Mouse (Mus musculus): ENCODE measurements at regions not wholly inside any gene's neighbourhood (a gene's known extent, or its start where the extent isn't known, plus 50 kb on each side); places are given as distances from the start of the nearest gene placed in this dataset.

DNA sequence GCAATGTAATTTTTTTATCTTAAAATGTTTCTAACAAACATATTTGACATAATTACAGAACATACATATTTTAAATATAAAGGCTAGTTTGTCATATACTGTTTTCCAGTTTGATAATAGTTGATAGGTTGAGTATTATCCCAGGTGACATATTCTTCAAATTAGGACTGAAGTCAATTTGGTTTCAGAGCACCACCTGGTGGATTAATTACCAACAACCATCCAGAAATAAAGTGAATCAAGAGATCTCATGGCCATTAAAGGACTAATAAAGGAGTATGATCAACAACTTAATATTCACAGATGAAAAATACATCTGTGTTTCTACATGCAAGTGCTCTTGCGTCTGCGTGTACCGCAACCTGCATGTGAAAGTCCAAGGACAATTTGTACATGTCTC lies 50.3 kb upstream of the Nmu start:
- intact Hi-C loops (cut with DNase I): loop anchor here (10.0 kb wide), 1 partner anchor 549 kb away; no protein-coding TSS in a partner anchor
- DNase-seq: no peak

DNA sequence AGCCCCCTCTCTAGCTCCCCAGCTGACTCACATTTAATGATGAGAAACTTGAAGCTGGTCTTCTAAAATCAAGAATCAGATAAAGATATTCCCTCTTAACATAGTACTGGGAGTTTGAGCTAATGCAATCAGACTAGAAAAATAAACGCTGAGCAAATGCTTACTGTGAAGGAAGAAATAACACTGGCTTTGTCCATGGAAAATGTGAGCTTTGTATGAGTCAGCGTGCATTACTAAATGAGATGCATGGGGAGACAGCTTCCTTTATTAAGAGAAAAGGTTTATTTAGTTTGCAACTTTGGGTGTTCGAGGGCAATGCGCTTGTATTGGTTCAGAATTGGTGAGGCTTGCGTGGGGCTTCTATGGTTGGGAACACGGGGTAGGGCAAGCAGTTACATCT lies 52.7 kb upstream of the Nmu start:
- no peak for DNase-seq
- intact Hi-C loops (cut with DNase I): loop anchor here (10.0 kb wide), 1 partner anchor 551 kb away; no protein-coding TSS in a partner anchor

DNA sequence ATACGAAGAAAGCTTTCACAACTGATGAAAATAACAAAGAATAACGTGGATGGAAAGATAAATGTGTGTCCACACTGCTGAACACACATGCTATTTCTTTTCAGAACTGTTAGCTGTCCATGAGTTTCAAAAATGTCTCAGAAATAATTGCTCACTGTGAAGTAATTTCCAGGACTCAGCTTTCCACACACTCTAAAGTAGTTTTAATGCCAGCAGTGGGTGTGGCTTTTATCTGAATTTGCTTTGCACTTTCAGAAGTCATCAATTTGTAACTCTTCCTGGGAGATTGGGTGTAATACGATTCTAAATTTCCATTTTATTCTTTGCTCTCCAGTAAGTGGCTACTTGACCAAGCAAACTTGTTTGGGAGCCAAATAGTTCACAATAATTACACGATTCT lies 53.5 kb upstream of the Nmu start:
- intact Hi-C loops (cut with DNase I): loop anchor here (10.0 kb wide), 1 partner anchor 552 kb away; no protein-coding TSS in a partner anchor
- no peak for DNase-seq

DNA sequence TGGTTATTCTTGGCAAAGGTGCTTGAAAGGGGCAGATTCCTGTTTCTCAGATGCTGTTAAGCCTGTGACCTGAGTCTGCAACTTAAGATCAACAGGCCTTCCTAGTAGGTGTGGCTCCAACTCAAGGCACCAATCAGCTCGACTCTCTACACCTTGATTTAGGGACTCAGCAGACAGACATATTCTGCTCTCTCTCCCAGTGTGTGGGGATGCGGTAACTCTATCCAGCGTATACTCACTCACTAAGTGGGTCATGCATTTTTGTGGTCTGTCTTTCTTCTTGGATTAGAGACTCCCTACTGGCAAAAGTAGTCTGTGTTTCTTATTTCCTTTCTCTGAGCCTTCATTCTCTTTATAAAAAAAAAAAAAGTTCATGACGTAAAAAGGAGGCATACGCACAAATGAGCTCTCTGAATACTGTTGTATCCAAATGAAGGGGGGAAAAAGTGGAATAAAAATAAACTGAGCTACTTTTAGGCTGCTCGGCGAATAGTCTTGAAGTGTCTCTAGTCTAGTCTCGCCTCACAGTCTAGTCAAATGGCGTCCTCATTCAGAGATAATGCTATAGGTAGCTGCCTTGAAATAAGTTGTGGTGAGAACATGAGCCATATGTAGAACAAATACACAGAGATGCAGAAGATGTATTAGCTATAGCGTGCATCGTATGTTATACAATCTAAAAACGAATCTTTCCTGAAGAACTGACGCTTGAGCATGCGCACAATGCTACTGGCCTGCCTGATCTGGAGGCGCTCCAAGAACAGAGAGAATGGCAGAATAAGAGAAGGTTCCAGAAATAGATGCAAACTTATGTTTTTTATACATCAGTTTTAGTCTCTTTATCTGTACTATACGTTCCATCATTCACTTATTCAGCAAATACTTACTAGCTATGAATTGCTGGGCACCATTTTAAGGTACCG lies 55.6 kb upstream of the Nmu start:
- intact Hi-C loops (cut with DNase I): loop anchor here (10.0 kb wide), 1 partner anchor 554 kb away; no protein-coding TSS in a partner anchor

DNA sequence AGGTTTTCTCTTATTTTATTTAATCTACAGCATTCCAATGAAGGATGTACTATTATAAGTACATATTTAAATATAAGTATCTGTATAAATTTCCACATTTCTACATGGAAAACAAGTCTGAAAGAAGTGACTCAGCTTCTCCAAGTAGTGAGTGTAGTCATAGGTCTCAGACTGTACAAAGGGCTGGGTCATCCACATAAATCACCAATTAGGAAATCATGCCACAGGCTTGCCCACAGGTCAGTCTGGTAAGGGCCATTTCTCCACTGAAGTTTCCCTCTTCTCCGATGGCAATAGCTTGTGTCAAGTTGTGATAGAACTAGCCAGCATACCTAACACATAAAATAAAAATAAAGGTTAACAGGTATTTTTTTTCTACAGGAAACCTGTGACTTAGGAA lies 56.3 kb upstream of the Nmu start:
- no peak for DNase-seq
- intact Hi-C loops (cut with DNase I): loop anchor here (10.0 kb wide), 1 partner anchor 555 kb away; no protein-coding TSS in a partner anchor

More for the DNA sequence above, 55.6 kb upstream of the Nmu start:
- DNase-seq: no peak

DNA sequence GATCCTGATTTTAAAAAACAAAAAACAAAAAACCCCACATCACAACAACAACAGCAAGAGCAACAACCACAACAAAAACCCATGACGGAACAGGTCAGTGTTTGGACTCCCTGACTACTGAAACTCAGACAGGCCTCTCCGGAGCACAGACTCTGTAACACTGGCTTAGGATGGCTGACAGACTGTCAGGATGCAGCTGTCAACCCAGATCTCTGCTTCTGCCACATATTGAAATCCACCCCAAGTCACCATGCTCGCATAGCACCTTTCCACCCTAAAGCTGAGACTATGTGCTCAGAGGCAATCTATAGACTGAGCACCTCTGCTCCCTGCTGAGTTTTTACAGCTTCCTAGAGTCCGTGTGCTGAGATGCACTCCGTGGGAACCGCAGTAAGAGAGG lies 57.0 kb upstream of the Nmu start:
- intact Hi-C loops (cut with DNase I): no loop called here
- no peak for DNase-seq

DNA sequence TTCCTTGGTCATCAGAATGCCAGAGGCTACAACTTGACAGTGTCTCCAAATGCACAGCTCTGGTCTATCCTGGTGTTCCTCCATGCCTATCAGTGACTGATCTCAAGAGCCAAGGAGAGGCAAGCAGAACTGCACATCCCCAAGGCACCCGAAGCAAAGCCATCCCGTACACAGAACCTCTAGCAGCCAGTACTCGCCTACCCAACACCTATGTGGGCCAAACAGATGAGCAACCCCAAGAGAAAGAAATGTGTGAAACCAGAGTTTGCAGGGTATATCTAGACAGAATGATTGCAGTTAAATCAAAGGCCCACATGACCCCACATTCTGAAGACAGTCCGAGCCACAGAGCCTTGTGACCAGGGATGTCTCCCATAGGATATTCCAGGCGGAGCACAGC lies 60.0 kb upstream of the Nmu start:
- intact Hi-C loops (cut with DNase I): no loop called here
- no peak for DNase-seq

DNA sequence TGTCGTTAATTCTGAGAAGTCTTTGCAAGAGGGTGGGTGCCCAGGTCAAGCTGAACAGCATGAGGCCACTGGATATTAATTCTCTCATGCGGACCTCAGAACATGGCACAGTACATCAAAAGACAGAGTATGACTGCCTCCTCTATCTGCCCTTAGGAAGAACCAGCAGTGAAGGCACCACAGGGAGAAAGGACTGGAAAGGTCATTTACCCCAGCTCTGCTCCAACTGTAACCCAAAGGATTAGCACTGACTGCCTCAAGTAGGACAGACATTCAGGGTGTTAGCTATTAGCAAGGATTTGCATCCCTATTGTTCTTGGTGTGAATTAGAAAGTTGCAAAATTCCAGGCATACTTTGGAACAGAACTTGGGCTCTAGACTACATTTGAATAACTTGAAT lies 58.2 kb upstream of the Gm7271 start:
- no peak for DNase-seq
- intact Hi-C loops (cut with DNase I): no loop called here

DNA sequence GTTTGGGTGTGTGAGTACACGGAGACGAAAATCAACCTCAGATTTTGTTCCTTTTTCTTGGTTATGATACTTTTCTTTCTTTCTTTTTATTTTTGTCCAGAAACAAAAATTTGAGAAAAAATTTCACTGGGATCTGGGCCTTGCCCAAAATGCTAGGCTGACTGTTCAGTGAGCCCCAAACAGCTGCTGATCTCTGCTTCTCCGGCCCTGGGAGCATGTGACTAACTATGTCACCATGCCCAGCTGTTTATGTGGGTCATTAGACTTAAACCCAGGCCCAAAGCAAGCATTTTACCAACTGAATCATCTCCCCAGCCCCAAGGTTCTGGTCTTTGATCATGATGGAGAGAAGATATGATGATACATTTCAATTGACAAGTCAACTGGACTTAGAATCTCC lies 56.3 kb upstream of the Gm7271 start:
- no peak for DNase-seq
- intact Hi-C loops (cut with DNase I): no loop called here

DNA sequence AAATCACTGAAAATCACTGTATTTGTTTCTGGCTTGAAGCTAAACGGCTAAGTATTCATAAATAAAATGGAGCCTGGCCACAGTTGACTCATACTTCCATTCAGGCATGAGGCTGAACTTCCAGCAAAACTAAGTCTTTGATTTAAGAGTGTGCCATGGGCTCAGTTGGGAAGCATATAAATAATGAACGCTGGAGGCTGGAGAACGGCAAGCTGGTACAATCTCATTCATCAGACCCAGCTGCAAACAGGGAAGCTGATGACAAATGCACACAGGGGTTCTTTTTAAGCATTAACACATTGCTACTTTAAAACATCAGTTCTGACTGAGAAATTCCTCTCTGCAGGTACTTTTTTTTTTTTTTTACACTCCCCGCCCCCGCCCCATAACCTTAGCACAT lies 54.4 kb upstream of the Gm7271 start:
- no peak for DNase-seq
- intact Hi-C loops (cut with DNase I): no loop called here

DNA sequence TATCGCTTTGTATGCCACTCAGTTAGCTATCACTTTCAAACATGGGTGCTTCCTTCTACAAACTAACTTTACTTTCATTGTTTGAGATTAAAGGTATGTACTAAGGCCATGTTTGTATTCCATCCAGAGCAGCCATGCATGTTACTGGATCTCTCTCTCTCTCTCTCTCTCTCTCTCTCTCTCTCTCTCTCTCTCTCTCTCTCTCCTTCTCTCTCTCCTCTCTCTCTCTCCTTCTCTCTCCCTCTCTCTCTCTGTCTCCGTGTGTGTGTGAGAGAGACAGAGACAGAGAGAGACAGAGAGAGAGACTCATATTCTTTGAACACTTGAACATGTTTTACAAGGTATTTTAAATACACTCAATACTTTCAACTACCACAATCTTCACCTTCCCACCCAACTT lies 50.2 kb upstream of the Gm7271 start:
- no peak for DNase-seq
- intact Hi-C loops (cut with DNase I): no loop called here

Data from left cerebral cortex, postnatal 4 days (tissue).